Mouse (Mus musculus) stomach, embryonic 14.5 days (tissue): Measurements from ENCODE around the gene Cpvl. TPM values are rescaled to one million over a fixed set of nuclear protein-coding genes. Genes with fewer than 3 reads are reported as not detected.

Source experiments
- ATAC-seq: fragments of 200-750 bp; cut with Nextera tagmentation; 2 replicates; pipeline ENCODE4 v1.8.0; 2017; ENCODE audit warnings: low read depth, moderate TSS enrichment; ENCODE audit not compliant: insufficient number of reproducible peaks, insufficient read depth, low FRiP score
- H3K27ac ChIP-seq: fragments of 300-500 bp; sonication (generic); 2 replicates; pipeline ENCODE4 v1.5.1; 2014; ENCODE audit warnings: mild to moderate bottlenecking, low read length, moderate library complexity, mixed read lengths
- H3K27me3 ChIP-seq: fragments of 300-500 bp; sonication (generic); 2 replicates; pipeline ENCODE4 v1.6.1; 2014; ENCODE audit warnings: low read length, control low read depth, mixed read lengths; ENCODE audit not compliant: control insufficient read depth, insufficient read depth
- H3K36me3 ChIP-seq: fragments of 300-500 bp; sonication (generic); 2 replicates; pipeline ENCODE4 v1.6.1; 2014; ENCODE audit warnings: mild to moderate bottlenecking, control low read depth, low read length, moderate library complexity, mixed read lengths; ENCODE audit not compliant: control insufficient read depth, insufficient read depth
- H3K4me1 ChIP-seq: fragments of 300-500 bp; sonication (generic); 2 replicates; pipeline ENCODE4 v1.6.1; 2014; ENCODE audit warnings: low read length, control low read depth, mixed read lengths; ENCODE audit not compliant: control insufficient read depth, insufficient read depth
- H3K4me2 ChIP-seq: fragments of 300-500 bp; sonication (generic); replicated peaks from 2 replicates; pipeline ENCODE4 v1.6.1; 2014; ENCODE audit warnings: low read depth, low read length, control low read depth
- H3K4me3 ChIP-seq: fragments of 300-500 bp; sonication (generic); 2 replicates; pipeline ENCODE4 v1.5.1; 2014; ENCODE audit warnings: low read depth, low read length, control low read depth
- H3K9ac ChIP-seq: fragments of 300-500 bp; sonication (generic); replicated peaks from 2 replicates; pipeline ENCODE4 v1.6.1; 2014; ENCODE audit warnings: low read depth, mild to moderate bottlenecking, control low read depth, low read length, moderate library complexity, mixed read lengths
- H3K9me3 ChIP-seq: fragments of 300-500 bp; sonication (generic); 2 replicates; pipeline ENCODE4 v1.6.1; 2016; ENCODE audit warnings: low read depth, low read length, control low read depth; ENCODE audit not compliant: control insufficient read depth
- WGBS: fragments of 180-500 bp; shearing (Covaris S2); extraction: QIAGEN DNeasy Blood & Tissue Kit; methylation state at CpG from one replicate; pipeline ENCODE4 v1.1.7; 2014; 5-methylcytosine and 5-hydroxymethylcytosine counted together
- polyA plus RNA-seq: library from polyadenylated mRNA; unstranded; fragments of >200 nt; fragmentation: Nextera tagmentation; extraction: Ambion mirVana; gene quantifications from 2 replicates; pipeline ENCODE4 v1.2.1, GENCODE M21; 2014

Cpvl gene
- polyA plus RNA-seq, 1 experiment from 2014 or later, result not detected

- H3K4me2 ChIP-seq, result no peak overlapping the region
Observed at GRCm38 (mm10) chr6:53920041-53920440, 58.4 kb downstream of the Cpvl start.

GRCm38 (mm10) chr6:53917026-53917558, 61.4 kb downstream of the Cpvl start:
- H3K4me2 ChIP-seq, result no peak overlapping the region
- WGBS, result 91% methylated on average over 6 of the region's 6 CpGs
- H3K36me3 ChIP-seq, result no peaks in the 10 kb centered on the region
- no peak overlapping the region for H3K27ac ChIP-seq
- no peak overlapping the region for H3K4me3 ChIP-seq
- no peaks in the 10 kb centered on the region for H3K27me3 ChIP-seq
- H3K9me3 ChIP-seq, result no peaks in the 10 kb centered on the region
- no peak overlapping the region for H3K9ac ChIP-seq
- no peak for ATAC-seq
- H3K4me1 ChIP-seq, result no peaks in the 10 kb centered on the region

More at GRCm38 (mm10) chr6:53920041-53920440, 58.4 kb downstream of the Cpvl start:
- H3K4me1 ChIP-seq, result no peaks in the 10 kb centered on the region
- H3K27me3 ChIP-seq, result no peaks in the 10 kb centered on the region
- H3K27ac ChIP-seq, result no peak overlapping the region
- H3K9me3 ChIP-seq, result no peaks in the 10 kb centered on the region
- no peaks in the 10 kb centered on the region for H3K36me3 ChIP-seq
- H3K9ac ChIP-seq, result no peak overlapping the region
- H3K4me3 ChIP-seq, result no peak overlapping the region
- WGBS, result 75% methylated on average over 7 of the region's 7 CpGs
- ATAC-seq, result no peak

- ATAC-seq, result no peak
- no peaks in the 10 kb centered on the region for H3K36me3 ChIP-seq
- H3K9me3 ChIP-seq, result no peaks in the 10 kb centered on the region
- no peaks in the 10 kb centered on the region for H3K27me3 ChIP-seq
- H3K4me3 ChIP-seq, result no peak overlapping the region
- H3K4me2 ChIP-seq, result no peak overlapping the region
- WGBS, result 83% methylated on average over 3 of the region's 3 CpGs
- H3K27ac ChIP-seq, result no peak overlapping the region
- H3K9ac ChIP-seq, result no peak overlapping the region
- H3K4me1 ChIP-seq, result no peaks in the 10 kb centered on the region
Observed at GRCm38 (mm10) chr6:53915347-53915746, 63.1 kb downstream of the Cpvl start.

GRCm38 (mm10) chr6:53913151-53913550, 65.3 kb downstream of the Cpvl start:
- ATAC-seq, result no peak
- H3K4me2 ChIP-seq, result no peak overlapping the region
- no peak overlapping the region for H3K4me3 ChIP-seq
- no peak overlapping the region for H3K27ac ChIP-seq
- WGBS, result 26% methylated on average over 7 of the region's 7 CpGs
- no peaks in the 10 kb centered on the region for H3K36me3 ChIP-seq
- no peaks in the 10 kb centered on the region for H3K9me3 ChIP-seq
- H3K27me3 ChIP-seq, result no peaks in the 10 kb centered on the region
- H3K9ac ChIP-seq, result no peak overlapping the region
- no peaks in the 10 kb centered on the region for H3K4me1 ChIP-seq

GRCm38 (mm10) chr6:53912112-53912782, 66.2 kb downstream of the Cpvl start:
- no peaks in the 10 kb centered on the region for H3K4me1 ChIP-seq

GRCm38 (mm10) chr6:53909986-53910385, 68.5 kb downstream of the Cpvl start:
- no peak for ATAC-seq
- H3K4me1 ChIP-seq, result peaks cover 10% of the 10 kb centered on the region; the same call in 1 of the 2 replicates
- 29% methylated on average over 3 of the region's 3 CpGs for WGBS

More at GRCm38 (mm10) chr6:53912112-53912782, 66.2 kb downstream of the Cpvl start:
- WGBS, result 31% methylated on average over 6 of the region's 6 CpGs
- Histone ChIP-seq H3K27me3 (no peaks in the 10 kb centered on the region), H3K4me2 (no peak overlapping the region), H3K4me3 (no peak overlapping the region), H3K9me3 (no peaks in the 10 kb centered on the region), H3K9ac (no peak overlapping the region), H3K27ac (no peak overlapping the region), H3K36me3 (no peaks in the 10 kb centered on the region)
- ATAC-seq, result no peak

GRCm38 (mm10) chr6:53909446-53909845, 69.0 kb downstream of the Cpvl start:
- Histone ChIP-seq H3K9ac (no peak overlapping the region), H3K27me3 (no peaks in the 10 kb centered on the region), H3K4me3 (no peak overlapping the region), H3K36me3 (no peaks in the 10 kb centered on the region), H3K4me2 (no peak overlapping the region), H3K4me1 (peaks cover 15% of the 10 kb centered on the region; the same call in 1 of the 2 replicates), H3K27ac (no peak overlapping the region), H3K9me3 (no peaks in the 10 kb centered on the region)
- ATAC-seq, result no peak
- 31% methylated on average over 4 of the region's 5 CpGs for WGBS

More at GRCm38 (mm10) chr6:53909986-53910385, 68.5 kb downstream of the Cpvl start:
- no peak overlapping the region for H3K27ac ChIP-seq
- H3K4me2 ChIP-seq, result no peak overlapping the region
- no peaks in the 10 kb centered on the region for H3K36me3 ChIP-seq
- no peaks in the 10 kb centered on the region for H3K9me3 ChIP-seq
- no peak overlapping the region for H3K9ac ChIP-seq
- H3K4me3 ChIP-seq, result no peak overlapping the region
- H3K27me3 ChIP-seq, result no peaks in the 10 kb centered on the region

- peaks cover 18% of the 10 kb centered on the region; the same call in 1 of the 2 replicates for H3K4me1 ChIP-seq
- ATAC-seq, result no peak
- no peaks in the 10 kb centered on the region for H3K27me3 ChIP-seq
- H3K36me3 ChIP-seq, result no peaks in the 10 kb centered on the region
- WGBS, result 47% methylated on average over 4 of the region's 4 CpGs
- no peak overlapping the region for H3K27ac ChIP-seq
- H3K9ac ChIP-seq, result no peak overlapping the region
- no peak overlapping the region for H3K4me2 ChIP-seq
- no peak overlapping the region for H3K4me3 ChIP-seq
- H3K9me3 ChIP-seq, result no peaks in the 10 kb centered on the region
Observed at GRCm38 (mm10) chr6:53906871-53907270, 71.6 kb downstream of the Cpvl start.
